Mouse (Mus musculus) T-helper 1 cell (primary cell): ENCODE measurements around the gene Lypd6b.

ENCODE experiments used
- in situ Hi-C: fragments of 300-600 bp; cut with MboI, MseI; formaldehyde crosslinking; loops from one replicate; pipeline ENCODE4 v1.15.1; 2025; ENCODE audit warnings: high pct_unique_total_duplicates

Gene Lypd6b

DNA sequence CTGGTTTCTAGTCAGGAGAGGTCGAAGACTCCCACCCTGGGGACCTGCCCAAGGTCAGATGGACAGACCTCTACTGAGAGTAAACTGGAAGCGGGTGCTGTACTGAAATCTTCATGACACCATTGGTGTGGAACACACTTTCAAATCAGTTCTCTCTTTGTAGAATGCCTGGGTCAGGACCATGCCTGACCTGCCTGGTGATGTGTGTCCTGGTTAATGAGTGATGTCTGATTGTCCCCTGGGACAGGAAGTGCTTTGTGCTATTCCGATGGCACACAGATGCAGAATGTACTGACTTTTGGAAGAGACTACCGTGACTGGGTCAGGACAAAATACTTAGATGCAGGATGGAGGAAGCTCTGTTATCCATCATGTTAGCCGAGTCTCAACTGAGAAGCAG, 17.0 kb upstream of the Lypd6b start:
- in situ Hi-C loops, result no loop called here

DNA sequence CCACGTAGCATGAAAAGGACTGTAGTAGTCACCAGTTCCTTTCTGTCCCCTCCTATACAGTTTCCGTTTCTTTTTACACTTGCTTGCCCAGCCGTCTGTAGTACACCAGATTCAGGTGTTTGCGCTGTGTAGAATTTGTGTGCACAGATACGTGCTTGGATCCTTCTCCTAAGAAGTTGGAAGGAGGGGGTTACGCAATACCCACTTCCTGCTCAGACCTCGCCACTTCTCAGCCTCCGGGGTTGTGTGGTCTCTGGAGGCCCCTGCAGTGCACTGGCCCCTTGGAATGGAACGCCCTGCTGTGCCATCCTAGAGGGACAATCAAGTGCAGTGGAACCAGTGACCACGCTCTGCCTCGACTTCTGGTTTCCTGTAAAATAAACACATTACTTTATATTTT, 16.3 kb upstream of the Lypd6b start:
- in situ Hi-C loops, result no loop called here

DNA sequence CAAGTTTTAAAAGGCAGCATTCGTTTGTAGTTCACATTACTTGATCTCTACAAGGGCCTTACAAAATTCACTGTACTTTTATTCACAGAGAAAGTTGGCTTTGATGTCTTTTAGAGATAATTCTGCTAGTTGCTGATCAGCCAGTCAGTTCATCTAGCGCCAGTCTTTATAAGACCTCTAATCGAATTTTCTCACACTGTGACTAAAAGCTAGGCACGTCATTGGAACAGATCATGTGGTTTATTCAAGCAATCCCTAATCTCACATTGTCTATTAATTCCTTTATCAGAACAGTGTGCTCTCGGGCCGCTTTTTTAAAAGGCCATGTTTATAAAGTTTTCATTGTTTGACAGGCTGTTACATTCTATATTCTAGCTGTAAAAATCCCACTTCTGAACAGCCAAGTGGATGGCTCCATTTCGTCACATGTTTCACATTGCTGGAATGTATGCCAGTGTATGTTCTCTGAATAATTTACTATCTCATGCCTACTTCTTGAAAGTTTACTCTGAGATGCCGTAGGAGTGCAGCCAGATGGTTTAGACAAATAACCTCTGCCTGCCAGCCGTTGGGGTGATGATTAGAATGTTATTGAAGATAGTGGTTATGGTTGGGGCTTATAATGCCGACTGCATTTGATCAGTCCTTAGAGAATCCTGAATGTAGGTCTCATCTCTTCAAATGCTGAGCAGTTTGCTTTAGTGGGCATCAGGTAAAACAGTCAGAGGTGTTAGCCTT, 14.1 kb upstream of the Lypd6b start:
- in situ Hi-C loops, result no loop called here

DNA sequence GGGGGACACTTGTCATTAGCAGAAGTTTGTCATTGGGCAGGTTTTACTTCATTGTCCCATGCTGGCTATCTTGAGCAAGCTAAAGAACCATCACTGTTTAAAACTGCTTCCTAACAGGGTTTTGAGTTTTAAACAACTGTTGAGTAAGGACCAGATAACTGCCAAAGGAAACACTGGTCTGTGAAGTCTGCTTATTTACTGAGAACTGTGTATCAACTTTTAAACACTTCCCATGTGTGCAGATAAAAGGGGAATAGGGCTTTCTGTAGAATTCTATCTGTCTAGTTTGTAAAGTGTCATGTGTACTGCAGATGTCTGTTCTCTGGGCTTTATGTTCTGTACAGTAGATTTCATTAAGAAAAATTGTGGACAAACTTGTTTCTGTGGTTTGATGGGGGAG, 13.3 kb upstream of the Lypd6b start:
- in situ Hi-C loops, result no loop called here

DNA sequence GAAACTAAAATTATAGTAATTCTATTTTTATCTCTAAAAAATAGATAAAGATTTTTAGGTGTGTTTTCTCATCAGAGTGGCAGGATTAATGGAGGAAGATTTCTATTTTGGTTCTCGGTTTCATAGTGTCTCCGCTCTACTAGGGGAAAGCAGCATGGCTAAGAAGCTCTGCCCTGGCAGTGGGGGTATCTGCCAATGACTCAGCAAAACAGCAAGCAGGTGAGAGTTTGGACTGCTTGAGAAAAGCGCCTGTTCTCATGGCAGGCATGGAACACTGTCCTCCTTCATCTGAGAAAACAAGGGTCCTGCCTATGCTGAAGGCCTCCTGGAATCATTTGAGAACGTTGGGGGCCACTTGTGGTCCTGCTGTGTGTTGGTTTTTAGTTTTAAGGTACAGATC, 12.3 kb upstream of the Lypd6b start:
- in situ Hi-C loops, result no loop called here

DNA sequence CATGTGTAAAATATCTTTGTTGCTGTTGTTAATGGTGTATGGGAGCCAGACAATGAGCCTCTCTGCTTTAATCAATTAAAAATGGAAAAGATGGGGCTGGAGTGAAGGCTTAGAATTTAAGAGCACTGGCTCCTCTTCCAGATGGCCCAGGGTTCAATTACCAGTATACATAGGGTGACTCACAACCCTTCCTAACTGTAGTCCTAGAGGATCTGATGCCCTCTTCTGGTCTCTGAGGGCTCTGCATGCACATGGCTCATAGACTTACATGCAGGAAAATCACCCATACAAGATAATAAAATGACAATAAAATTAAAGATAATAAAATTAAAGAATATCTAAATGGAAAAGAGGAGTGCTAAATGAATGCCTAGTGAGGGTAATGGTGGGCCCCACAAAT, 11.8 kb upstream of the Lypd6b start:
- in situ Hi-C loops, result no loop called here

DNA sequence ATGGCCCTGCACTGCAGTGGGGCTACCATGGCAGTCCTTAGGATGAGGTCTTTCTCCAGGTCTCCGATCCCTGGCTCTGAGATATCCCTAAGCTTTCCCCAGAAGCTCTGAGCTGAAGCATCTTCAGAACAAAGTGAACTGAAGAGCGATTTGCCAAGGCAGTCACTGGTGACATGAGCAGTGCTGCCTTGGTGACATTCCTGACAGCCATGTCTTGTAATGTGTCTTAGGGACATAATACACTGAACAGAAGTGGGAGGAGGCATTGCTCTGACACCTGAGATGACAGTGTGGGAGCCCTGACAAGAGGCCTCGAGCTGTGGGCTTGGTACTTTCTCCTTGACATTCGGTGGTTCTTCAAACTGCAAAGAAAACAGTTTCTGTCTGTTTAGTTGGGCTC, 11.1 kb upstream of the Lypd6b start:
- in situ Hi-C loops, result no loop called here

DNA sequence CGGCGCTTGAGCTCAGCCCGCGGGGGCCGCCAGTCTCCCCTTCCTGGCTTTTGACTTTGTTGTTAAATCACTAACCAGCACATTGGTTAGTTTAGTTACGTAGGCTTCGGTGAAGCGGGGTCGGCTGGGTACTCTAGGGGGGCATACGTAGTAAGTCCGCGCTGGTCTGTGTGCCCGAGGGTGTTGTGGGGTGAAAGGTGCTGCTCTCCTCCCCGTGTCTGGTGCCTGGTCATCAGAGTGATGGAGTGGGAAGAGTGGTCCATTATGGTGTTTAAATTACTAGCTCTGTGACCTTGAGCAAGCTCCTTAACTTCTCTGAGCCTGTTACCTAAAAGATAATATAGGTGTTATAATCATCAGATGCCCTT, 547 bp downstream of the Lypd6b start:
- in situ Hi-C loops, result no loop called here

DNA sequence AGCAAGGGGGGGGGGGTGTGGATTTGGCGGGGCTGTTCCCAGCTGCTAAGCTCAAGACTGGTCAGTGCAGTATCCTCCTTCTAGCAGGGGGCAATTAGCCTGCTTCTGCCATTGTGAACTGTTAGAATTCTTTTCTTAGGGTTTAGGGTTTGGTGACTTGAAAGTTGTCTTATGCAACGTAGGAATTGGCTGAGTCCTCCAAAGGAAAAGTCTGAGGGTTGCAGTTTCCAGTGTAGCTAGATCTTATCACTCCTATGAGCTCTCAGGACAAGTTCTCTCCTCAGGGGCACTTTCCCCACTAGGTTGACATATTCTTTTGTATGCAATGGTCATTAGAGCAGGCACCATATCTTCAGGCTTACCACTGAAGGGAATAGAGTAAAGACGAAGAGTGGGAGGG, 1.2 kb downstream of the Lypd6b start:
- in situ Hi-C loops, result no loop called here

DNA sequence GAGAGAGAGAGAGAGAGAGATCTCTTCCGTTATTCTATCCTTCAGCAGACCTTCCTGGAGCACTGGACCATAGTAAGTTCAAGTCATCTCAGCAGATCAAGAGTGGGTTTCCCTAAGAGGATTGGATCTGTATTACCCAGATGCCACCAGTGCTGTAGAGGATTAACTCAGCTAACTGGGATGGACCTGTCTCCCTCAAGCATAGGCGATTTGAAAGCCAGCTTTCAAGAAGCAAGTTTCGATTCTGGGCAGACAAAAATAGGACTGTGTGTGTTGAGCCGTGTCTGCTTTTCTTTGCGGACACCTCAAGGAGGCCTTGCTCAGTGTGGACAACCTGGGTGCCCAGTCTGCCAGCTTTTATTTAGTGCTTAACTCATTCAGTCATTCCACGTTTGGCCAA, 1.6 kb downstream of the Lypd6b start:
- in situ Hi-C loops, result no loop called here

DNA sequence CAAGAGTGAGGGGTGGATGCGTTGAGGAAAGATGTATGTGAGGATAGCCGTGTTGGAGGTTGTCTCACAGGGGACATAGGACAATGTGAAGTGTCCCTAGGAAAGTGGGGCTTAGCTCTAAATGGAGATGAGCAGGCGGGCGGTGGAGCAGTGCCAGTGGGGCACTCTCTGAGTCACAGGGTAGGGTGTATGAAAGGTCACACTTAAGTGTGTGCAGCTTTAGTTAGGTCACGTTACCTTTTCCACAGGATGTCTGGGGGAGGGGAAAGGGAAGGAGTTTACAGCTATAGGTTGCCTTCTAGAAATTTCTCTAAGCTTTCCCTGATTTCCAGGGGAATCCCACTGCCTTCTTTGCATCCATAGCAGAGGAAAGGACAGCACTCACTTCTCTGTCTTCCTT, 2.0 kb downstream of the Lypd6b start:
- in situ Hi-C loops, result no loop called here

DNA sequence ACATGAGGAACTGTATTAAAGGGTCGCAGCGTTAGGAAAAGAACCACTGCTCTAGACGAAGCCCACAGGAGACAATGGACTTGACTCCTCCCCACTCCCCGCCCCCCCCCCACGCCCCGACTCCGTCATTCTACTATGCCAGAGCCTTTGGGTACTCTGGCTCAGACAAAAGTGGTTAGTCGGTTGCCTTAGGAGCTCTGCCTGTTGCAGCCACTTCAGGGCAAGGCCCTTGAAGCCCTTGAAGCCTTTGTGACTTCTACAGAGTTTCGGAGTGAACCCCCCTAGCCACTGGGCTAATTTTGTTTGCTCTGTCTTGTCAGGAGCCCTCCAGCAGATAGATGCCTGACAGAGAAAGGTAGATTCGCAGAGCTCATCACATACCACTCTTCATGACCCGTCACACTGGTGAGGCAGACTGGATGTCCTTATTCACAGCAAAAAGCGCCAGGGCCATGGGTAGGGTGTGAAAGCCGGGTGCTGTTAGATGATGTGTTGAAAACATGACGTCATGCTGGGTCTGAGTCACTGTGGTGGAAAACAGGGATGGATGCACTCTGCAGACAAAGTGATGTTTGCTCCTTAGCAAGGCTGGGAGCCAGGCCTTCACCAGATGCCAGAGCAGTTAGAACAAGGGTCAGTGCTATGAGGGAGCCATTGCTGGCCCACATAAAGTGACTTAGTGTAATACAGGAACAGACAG, 10.1 kb downstream of the Lypd6b start:
- in situ Hi-C loops, result no loop called here

DNA sequence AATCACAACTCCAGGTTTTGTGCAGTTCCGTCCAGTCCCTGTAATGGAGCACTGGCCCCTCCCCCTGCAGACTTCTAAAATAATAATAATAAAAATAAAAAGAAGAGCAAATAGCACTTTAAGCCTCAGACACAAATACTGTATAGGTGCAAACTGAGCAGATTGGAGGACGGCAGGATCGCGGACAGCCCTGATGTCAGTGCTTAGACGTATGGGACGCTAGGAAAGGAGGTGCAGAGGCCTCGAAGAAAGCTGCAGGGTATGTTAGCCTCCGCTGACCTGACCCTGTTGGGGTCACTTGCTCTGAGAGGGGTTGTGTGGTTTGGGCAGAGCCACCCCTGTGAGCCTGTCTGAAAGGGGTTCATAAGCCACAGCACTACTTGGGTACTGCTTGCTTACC, 17.0 kb downstream of the Lypd6b start:
- in situ Hi-C loops, result no loop called here

DNA sequence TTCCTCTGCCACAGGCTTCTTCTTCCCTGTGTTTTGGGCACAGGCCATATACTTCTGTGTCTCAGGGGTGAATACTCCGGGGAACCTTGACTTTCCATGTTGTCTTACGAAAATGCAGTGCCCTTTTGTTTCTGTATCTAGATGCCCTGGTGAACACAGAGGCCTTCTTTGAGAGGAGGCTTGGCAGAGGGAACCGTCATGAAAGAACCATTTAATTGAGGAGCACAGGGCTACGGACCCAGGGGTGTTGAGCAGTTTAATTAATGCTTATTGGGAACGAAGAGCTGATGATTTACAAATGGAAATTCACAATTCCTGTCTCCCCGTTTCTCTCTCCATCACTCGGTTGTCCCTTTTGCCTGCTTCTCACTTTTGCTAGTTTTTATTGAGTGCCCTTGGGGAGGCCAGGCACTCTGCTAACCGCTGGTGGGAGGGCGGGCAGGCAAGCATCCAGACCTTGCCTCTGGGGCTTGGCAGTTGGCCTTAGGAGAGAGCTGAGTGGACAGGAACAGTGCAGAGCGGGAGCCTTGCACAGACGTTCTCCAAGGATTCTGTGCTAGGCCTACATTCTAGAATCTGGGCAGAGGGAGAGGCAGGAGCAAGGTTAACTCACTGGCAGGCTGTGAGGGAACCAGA, 18.4 kb downstream of the Lypd6b start:
- in situ Hi-C loops, result no loop called here

DNA sequence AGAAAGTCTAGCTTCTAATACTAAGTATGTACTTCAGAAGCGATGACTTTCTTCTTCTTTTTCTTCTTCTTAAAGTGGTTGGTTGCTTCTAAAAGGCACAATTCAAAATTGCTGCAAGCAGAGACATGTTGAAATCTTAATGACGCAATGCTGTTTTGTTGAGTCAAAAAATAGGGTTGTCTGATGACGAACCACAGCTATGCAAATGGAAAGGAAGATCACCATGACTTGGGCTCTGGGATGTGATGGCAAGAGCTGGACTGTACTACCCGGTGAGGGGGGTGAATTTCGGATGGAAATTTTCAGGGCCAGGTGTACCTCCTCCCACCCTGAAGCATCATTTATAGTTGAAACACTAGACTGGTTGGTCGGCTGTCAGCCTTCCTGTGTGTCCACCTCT, 22.0 kb downstream of the Lypd6b start:
- in situ Hi-C loops, result no loop called here

DNA sequence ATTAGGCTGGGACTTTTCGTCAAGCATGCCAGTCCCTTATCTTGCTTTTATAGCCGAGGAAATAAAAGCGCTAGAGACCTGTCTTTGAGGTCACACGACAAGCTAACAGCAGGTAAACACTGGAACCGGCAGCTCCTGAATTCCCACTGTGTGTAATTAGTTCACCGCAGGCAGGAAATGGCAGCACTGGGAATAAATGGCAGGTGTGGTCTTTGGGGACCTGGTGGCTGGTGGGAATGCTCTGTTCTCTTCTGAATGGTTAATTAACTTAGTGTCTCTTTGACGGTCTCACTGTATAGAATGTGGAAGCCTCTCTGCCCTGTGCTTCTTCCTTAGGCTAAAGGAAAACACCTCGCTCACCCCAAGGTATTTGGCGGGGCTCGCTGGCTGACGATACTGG, 23.9 kb downstream of the Lypd6b start:
- in situ Hi-C loops, result no loop called here

DNA sequence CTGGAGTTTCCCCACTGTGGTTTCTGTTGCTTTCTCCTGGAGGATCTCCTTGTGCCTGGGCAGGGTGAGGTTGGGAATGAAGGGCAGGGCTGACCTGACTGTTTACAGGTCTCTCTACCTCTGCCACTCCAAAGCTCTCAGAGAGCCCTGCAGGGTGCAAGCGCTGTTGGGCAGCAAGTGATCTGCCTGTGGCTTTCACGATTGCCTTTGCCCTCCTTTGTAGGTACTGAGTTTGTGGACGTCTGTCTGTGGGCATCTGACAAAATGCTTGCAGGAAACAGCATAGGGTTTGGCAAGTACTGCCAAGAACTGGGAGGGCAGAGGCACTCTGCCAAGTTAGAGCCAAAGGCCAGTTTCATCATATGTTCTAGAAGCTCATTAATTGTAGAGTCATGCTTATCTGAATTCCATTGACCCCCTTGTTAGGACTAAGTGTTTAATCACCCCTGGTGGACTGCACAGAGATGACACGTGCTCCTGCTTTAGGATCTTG, 24.4 kb downstream of the Lypd6b start:
- in situ Hi-C loops, result no loop called here

DNA sequence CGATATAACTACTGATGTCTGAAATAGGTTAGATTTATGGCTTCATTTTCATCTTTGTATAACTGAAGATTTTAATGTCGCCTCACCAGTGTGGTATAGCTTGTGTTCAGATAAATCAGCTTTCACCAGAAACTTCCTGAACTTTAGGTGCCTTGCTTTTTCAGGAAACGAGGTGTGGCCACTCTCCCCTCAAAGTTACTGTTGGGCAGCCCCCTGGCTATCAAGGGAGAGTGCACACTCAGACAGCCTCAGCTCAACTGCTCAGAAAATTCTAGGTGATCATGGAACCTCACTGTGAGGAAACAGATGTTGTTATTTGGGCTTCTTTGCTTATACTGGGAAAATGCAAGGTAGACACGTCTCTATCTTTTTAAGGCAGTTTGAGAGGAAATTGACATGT, 25.7 kb downstream of the Lypd6b start:
- in situ Hi-C loops, result no loop called here

DNA sequence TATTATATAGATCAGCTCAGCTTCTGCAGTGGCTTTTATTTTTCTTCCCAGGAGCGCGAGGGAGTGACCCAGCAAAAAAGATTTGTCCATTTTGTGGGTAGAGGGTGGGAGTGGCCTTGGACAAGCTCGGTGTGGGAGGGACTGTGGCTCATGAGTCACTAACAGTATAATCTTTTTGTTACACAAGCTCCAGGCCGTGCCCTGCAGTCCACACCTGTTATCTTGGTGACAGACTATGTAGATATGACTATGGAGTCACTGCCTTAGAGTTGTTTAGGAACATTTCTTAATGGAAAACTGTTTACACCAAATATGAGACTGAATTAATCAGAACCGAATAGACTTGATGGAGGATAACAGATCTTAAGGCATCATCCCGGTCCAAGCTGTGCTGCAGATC, 26.5 kb downstream of the Lypd6b start:
- in situ Hi-C loops, result no loop called here

DNA sequence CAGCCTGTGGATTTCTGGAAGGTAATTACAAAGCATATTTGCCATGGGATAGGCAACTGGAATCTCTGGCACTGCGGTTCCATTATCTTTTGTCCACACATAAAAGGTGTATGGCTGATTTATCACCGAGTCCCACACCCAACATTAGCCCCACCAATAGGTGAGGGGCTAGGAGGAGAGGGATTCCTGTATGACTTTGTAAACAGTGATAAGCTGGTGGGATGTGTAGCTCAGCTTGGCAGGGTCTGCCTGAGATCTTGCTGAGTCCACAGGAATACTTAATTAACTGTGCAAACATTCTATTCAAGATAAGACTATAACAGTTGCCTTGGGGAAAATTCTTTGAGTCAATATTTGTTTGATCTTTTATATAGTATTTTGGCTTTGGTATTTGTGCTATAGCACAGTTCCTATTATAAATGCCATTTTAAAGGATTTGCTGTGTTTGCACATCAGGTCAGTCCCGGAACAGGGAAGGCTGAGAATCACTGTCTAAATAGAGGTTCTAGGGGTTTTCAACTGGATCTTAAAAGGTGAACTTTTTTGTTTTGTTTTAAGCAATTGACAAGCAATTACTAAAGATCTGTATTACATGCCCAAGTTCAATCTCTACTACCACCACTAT, 28.3 kb downstream of the Lypd6b start:
- in situ Hi-C loops, result no loop called here

DNA sequence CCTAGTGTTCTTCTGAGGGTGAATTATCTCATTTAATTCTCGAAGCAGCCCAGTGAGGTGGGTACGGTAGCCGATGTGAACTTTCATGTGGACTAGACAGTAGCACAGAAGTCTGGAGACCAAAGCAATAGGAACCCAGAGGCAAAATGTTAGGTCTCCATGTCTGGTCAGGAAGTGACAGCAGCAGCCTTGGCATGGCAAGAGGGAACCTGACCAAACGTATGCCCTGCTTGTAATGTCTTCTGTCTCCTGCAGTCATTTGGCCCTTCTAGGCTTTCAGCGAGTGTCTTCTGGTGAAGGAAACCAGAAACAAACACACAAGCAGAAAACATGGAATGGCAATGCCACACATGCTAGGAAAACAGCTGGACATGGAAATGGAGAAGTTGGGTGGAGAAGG, 29.1 kb downstream of the Lypd6b start:
- in situ Hi-C loops, result no loop called here

DNA sequence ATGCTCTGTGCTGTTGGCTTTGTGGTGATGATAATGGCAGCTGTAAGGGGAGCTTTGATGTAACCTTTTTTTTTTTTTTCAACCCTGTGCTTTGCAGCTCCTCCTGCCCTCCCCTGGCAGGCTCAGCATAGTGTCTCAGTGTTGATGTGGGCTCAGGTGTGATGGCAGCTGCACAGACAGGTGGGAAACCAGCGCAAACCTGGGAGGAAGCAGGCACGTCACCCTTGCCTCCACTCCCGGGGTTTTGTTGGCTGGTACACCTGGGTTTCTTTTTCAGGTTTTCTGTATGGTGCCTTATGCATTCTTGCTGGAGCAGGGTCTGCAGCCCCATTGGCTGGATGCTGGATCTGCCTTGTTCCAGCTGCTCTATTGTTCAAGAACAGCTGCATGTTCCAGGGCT, 29.7 kb downstream of the Lypd6b start:
- in situ Hi-C loops, result no loop called here

DNA sequence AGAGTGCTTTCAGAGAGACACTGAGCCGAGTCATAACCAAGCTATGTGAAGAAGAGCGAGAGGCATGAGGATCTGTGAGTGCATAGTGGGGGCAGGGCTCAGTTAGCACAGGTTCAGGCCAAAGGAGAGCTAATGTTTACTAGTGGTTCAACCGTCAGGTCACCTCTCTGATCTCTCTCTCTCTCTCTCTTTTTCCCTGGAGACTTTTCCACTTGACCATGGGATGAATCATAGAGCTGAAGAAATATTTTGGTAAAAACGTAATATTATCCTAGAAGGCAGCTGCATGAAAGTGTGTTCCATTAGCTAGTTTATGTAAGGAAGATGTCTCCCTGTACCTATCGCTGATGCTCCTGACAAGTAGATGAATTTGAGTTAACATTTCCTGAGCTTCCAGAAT, 30.6 kb downstream of the Lypd6b start:
- in situ Hi-C loops, result no loop called here
